Mouse (Mus musculus) cerebellum, adult 2 months (tissue): ENCODE data around the gene Aph1c.

Source experiments
- CTCF ChIP-seq: fragments of 200-500 bp; IDR thresholded peaks from 2 replicates; pipeline ENCODE4 v1.5.1; 2011; ENCODE audit warnings: low read depth, mild to moderate bottlenecking, control low read depth, low read length, moderate library complexity, borderline replicate concordance; ENCODE audit not compliant: insufficient read depth
- POLR2A ChIP-seq: fragments of 200-500 bp; IDR thresholded peaks from 2 replicates; pipeline ENCODE4 v1.6.1; 2011; ENCODE audit warnings: low read length, control low read depth, borderline replicate concordance; ENCODE audit not compliant: insufficient read depth

- TF ChIP-seq POLR2A (no peak), CTCF (no peak)
Measured at GRCm38 (mm10) chr9:66872015-66872727, 37.6 kb upstream of the Aph1c start.
